Mouse (Mus musculus) hindbrain, embryonic 12.5 days (tissue): Measurements from ENCODE around the gene Pip5k1c. TPM values are rescaled to one million over a fixed set of nuclear protein-coding genes. Genes with fewer than 3 reads are reported as not detected.
A peak's percentile ranks its signal among the peaks of the same experiment; 100 is the strongest.

ENCODE experiments used
- ATAC-seq: fragments of 200-750 bp; cut with Nextera tagmentation; 2 replicates; pipeline ENCODE4 v1.8.0; 2017; ENCODE audit warnings: moderate TSS enrichment; ENCODE audit not compliant: low FRiP score
- H3K27ac ChIP-seq: fragments of 300-500 bp; sonication (generic); 2 replicates; pipeline ENCODE4 v1.5.1; 2016; ENCODE audit warnings: mild to moderate bottlenecking
- H3K27me3 ChIP-seq: fragments of 300-500 bp; sonication (generic); 2 replicates; pipeline ENCODE4 v1.6.1; 2016; ENCODE audit warnings: mild to moderate bottlenecking
- H3K36me3 ChIP-seq: fragments of 300-500 bp; sonication (generic); 2 replicates; pipeline ENCODE4 v1.6.1; 2016; ENCODE audit warnings: mild to moderate bottlenecking
- H3K4me1 ChIP-seq: fragments of 300-500 bp; sonication (generic); 2 replicates; pipeline ENCODE4 v1.6.1; 2016
- H3K4me2 ChIP-seq: fragments of 300-500 bp; sonication (generic); replicated peaks from 2 replicates; pipeline ENCODE4 v1.6.1; 2016; ENCODE audit warnings: mild to moderate bottlenecking
- H3K4me3 ChIP-seq: fragments of 300-500 bp; sonication (generic); 2 replicates; pipeline ENCODE4 v1.5.1; 2016; ENCODE audit warnings: mild to moderate bottlenecking
- H3K9ac ChIP-seq: fragments of 300-500 bp; sonication (generic); 2 replicates; pipeline ENCODE4 v1.6.1; 2016; ENCODE audit warnings: mild to moderate bottlenecking, moderate library complexity
- H3K9me3 ChIP-seq: fragments of 300-500 bp; sonication (generic); replicated peaks from 2 replicates; pipeline ENCODE4 v1.6.1; 2016; ENCODE audit warnings: mild to moderate bottlenecking
- WGBS: fragments of 180-500 bp; shearing (Covaris S2); methylation state at CpG from one replicate; pipeline ENCODE4 v1.1.7; 2016; 5-methylcytosine and 5-hydroxymethylcytosine counted together
- polyA plus RNA-seq: library from polyadenylated mRNA; unstranded; fragments of >200 nt; fragmentation: Nextera tagmentation; extraction: Ambion mirVana; gene quantifications from 2 replicates; pipeline ENCODE4 v1.2.1, GENCODE M21; 2016

Gene Pip5k1c
- polyA plus RNA-seq: 97.3 and 103 TPM in 2 replicates

GRCm38 (mm10) chr10:81292554-81293333 lies at the start of gene Pip5k1c:
Pip5k1c (plus strand) TSS chr10:81292963.
- peak; percentile 95 for ATAC-seq

GRCm38 (mm10) chr10:81244146-81244545 lies 48.6 kb upstream of the Pip5k1c start:
- Histone ChIP-seq H3K4me1 (peaks cover 11% of the 10 kb centered on the region), H3K27ac (no peak overlapping the region), H3K9ac (no peak overlapping the region), H3K4me2 (peak overlapping the region; percentile 26; the same call in 1 of the 2 replicates), H3K9me3 (no peaks in the 10 kb centered on the region), H3K4me3 (no peak overlapping the region), H3K36me3 (peaks cover 8% of the 10 kb centered on the region; the same call in 1 of the 2 replicates), H3K27me3 (peaks cover 64% of the 10 kb centered on the region)
- ATAC-seq: no peak; the same call in 1 of the 2 replicates
- WGBS: 77% methylated on average over 4 of the region's 4 CpGs

More at GRCm38 (mm10) chr10:81292554-81293333, at the start of gene Pip5k1c:
- H3K36me3 ChIP-seq: peaks cover 5% of the 10 kb centered on the region; the same call in 1 of the 2 replicates
- peak within 1 kb of the TSS; percentile 86 for H3K9ac ChIP-seq
- peaks cover 32% of the 10 kb centered on the region for H3K27me3 ChIP-seq
- H3K9me3 ChIP-seq: no peaks in the 10 kb centered on the region
- under 1% methylated on average over 69 of the region's 80 CpGs for WGBS
- peaks cover 37% of the 10 kb centered on the region for H3K4me1 ChIP-seq
- peak within 1 kb of the TSS; percentile 81 for H3K4me3 ChIP-seq
- H3K4me2 ChIP-seq: peak within 1 kb of the TSS; percentile 99
- H3K27ac ChIP-seq: peak within 1 kb of the TSS; percentile 92

- Histone ChIP-seq H3K9me3 (no peaks in the 10 kb centered on the region), H3K36me3 (peaks cover 8% of the 10 kb centered on the region; the same call in 1 of the 2 replicates), H3K4me1 (peaks cover 7% of the 10 kb centered on the region), H3K27me3 (peaks cover 63% of the 10 kb centered on the region), H3K9ac (no peak overlapping the region), H3K4me2 (peak overlapping the region; percentile 26; the same call in 1 of the 2 replicates), H3K27ac (no peak overlapping the region), H3K4me3 (no peak overlapping the region)
- 12% methylated on average over 17 of the region's 17 CpGs for WGBS
- peak; percentile 65 for ATAC-seq
Measured at GRCm38 (mm10) chr10:81244595-81244994, 48.2 kb upstream of the Pip5k1c start.

- H3K9me3 ChIP-seq: no peaks in the 10 kb centered on the region
- H3K36me3 ChIP-seq: peaks cover 11% of the 10 kb centered on the region; the same call in 1 of the 2 replicates
- ATAC-seq: no peak
- WGBS: 84% methylated on average over 6 of the region's 6 CpGs
- H3K27ac ChIP-seq: no peak overlapping the region
- H3K27me3 ChIP-seq: peaks cover 63% of the 10 kb centered on the region
- H3K4me2 ChIP-seq: no peak overlapping the region
- peaks cover 1% of the 10 kb centered on the region for H3K4me1 ChIP-seq
- H3K9ac ChIP-seq: no peak overlapping the region
- H3K4me3 ChIP-seq: no peak overlapping the region
Measured at GRCm38 (mm10) chr10:81245166-81245565, 47.6 kb upstream of the Pip5k1c start.

- ATAC-seq: no peak
- Histone ChIP-seq H3K27me3 (peaks cover 64% of the 10 kb centered on the region), H3K4me2 (no peak overlapping the region), H3K9ac (no peak overlapping the region), H3K4me1 (peaks cover 10% of the 10 kb centered on the region), H3K9me3 (no peaks in the 10 kb centered on the region), H3K27ac (no peak overlapping the region), H3K4me3 (no peak overlapping the region), H3K36me3 (peaks cover 8% of the 10 kb centered on the region; the same call in 1 of the 2 replicates)
- WGBS: 86% methylated on average over 2 of the region's 2 CpGs
Measured at GRCm38 (mm10) chr10:81247804-81248203, 45.0 kb upstream of the Pip5k1c start.

GRCm38 (mm10) chr10:81249442-81249841 lies 43.3 kb upstream of the Pip5k1c start:
- Histone ChIP-seq H3K4me2 (no peak overlapping the region), H3K27ac (no peak overlapping the region), H3K4me3 (no peak overlapping the region), H3K9me3 (no peaks in the 10 kb centered on the region), H3K27me3 (peaks cover 65% of the 10 kb centered on the region), H3K9ac (no peak overlapping the region), H3K36me3 (0 out of 2 replicates have a peak, but pooled peaks cover 8% of the 10 kb centered on the region), H3K4me1 (peaks cover 14% of the 10 kb centered on the region)
- no peak for ATAC-seq
- WGBS: 83% methylated on average over 8 of the region's 8 CpGs

- WGBS: 8% methylated on average over 44 of the region's 44 CpGs
- peak; percentile 62 for ATAC-seq
- H3K4me2 ChIP-seq: peak within 1 kb of the TSS; percentile 49
- H3K4me1 ChIP-seq: peaks cover 22% of the 10 kb centered on the region
- no peaks in the 10 kb centered on the region for H3K9me3 ChIP-seq
- peak within 1 kb of the TSS; percentile 25 for H3K4me3 ChIP-seq
- H3K27me3 ChIP-seq: peaks cover 76% of the 10 kb centered on the region
- peak within 1 kb of the TSS; percentile 31; the same call in 1 of the 2 replicates for H3K27ac ChIP-seq
- H3K9ac ChIP-seq: no peak within 1 kb of the TSS
- H3K36me3 ChIP-seq: 0 out of 2 replicates have a peak, but pooled peaks cover 8% of the 10 kb centered on the region
Measured at GRCm38 (mm10) chr10:81252424-81253419, 40.0 kb upstream of the Pip5k1c start, which contains the start of gene Matk. Matk (plus strand) TSS chr10:81252935.

GRCm38 (mm10) chr10:81254886-81255285 lies 37.9 kb upstream of the Pip5k1c start:
- H3K36me3 ChIP-seq: 0 out of 2 replicates have a peak, but pooled peaks cover 1% of the 10 kb centered on the region
- no peak overlapping the region for H3K27ac ChIP-seq
- H3K4me2 ChIP-seq: no peak overlapping the region
- H3K9ac ChIP-seq: no peak overlapping the region
- H3K4me3 ChIP-seq: no peak overlapping the region
- H3K27me3 ChIP-seq: peaks cover 91% of the 10 kb centered on the region
- no peaks in the 10 kb centered on the region for H3K9me3 ChIP-seq
- 65% methylated on average over 1 of the region's 1 CpGs for WGBS
- peaks cover 32% of the 10 kb centered on the region for H3K4me1 ChIP-seq
- no peak for ATAC-seq

GRCm38 (mm10) chr10:81257158-81258039 lies 35.4 kb upstream of the Pip5k1c start:
- Histone ChIP-seq H3K27ac (no peak overlapping the region), H3K36me3 (peaks cover 17% of the 10 kb centered on the region), H3K4me3 (peak overlapping the region; percentile 42), H3K4me2 (peak overlapping the region; percentile 76), H3K27me3 (peaks cover 75% of the 10 kb centered on the region), H3K9me3 (0 out of 2 replicates have a peak, but pooled peaks cover 4% of the 10 kb centered on the region), H3K4me1 (peaks cover 28% of the 10 kb centered on the region), H3K9ac (peak overlapping the region; percentile 46)
- ATAC-seq: no peak
- 3% methylated on average over 62 of the region's 62 CpGs for WGBS

- no peak overlapping the region for H3K4me3 ChIP-seq
- no peak; the same call in 1 of the 2 replicates for ATAC-seq
Measured at GRCm38 (mm10) chr10:81259225-81259884, 33.4 kb upstream of the Pip5k1c start.

More at GRCm38 (mm10) chr10:81259225-81259884, 33.4 kb upstream of the Pip5k1c start:
- H3K27ac ChIP-seq: no peak overlapping the region
- peak overlapping the region; percentile 38; the same call in 1 of the 2 replicates for H3K9ac ChIP-seq
- peaks cover 20% of the 10 kb centered on the region for H3K4me1 ChIP-seq
- WGBS: 45% methylated on average over 21 of the region's 21 CpGs
- H3K4me2 ChIP-seq: 0 out of 2 replicates have a peak overlapping the region, but pooled peaks have one; percentile 6
- peaks cover 56% of the 10 kb centered on the region for H3K27me3 ChIP-seq
- 0 out of 2 replicates have a peak, but pooled peaks cover 4% of the 10 kb centered on the region for H3K9me3 ChIP-seq
- H3K36me3 ChIP-seq: peaks cover 36% of the 10 kb centered on the region
